Mouse (Mus musculus): ENCODE results near the gene Sgsh.

The Sgsh gene

GRCm38 (mm10) chr11:119377326-119377725 is 22.0 kb upstream of the Sgsh start:
- DNase-seq (ENCODE audit: low read depth, low spot score), result no peak

DNA sequence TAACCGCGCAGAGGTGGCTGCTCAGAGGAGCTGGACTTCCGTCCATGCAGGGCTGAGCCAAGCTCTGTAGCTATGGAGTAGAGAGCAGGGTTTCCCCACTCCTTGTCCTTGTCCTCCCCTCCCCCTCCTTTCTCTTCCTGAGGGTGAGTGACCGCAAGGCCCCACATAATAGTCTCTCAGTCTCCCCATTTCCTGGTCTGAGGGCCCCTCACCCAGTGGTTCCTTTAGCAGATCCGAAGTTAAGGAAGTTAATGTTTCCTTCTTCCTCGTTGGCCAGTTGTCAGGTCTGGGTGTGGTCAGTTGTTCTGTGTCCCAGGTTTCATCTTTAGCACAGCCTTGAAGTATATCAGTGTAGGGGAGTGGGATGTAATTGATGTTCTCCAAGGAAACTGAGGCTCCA is 20.1 kb upstream of the Sgsh start:
- DNase-seq (ENCODE audit: low read depth, low spot score), result no peak

DNA sequence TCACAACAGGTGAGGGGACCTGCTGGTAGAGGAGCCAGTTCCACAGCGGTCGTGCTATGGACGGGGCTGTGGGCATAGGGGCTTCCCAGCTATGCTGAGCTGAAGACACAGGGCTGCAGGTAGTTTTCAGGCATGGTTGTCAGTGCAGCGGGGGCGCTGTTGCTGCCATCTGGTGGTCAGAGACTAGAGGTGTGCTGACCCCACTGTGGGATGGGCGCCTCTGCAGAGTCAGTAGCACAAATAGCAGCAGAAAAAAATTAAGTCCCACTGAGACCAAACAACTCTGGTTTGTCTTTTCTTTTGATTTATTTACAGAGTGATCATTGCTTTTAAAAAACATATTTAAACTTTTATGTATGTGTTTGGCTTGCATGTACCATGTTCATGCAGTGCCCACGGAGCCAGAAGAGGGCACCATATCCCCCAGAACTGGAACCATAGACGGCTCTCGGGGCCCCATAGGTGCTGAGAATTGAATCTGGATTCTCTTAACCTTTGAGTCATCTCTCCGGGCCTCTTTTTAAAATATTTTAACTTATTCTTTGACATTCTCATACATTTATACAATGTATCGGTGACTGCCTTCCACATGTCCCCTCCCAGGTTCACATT is 8.3 kb upstream of the Sgsh start:
- DNase-seq (ENCODE audit: low read depth, low spot score), result peak; percentile 53

DNA sequence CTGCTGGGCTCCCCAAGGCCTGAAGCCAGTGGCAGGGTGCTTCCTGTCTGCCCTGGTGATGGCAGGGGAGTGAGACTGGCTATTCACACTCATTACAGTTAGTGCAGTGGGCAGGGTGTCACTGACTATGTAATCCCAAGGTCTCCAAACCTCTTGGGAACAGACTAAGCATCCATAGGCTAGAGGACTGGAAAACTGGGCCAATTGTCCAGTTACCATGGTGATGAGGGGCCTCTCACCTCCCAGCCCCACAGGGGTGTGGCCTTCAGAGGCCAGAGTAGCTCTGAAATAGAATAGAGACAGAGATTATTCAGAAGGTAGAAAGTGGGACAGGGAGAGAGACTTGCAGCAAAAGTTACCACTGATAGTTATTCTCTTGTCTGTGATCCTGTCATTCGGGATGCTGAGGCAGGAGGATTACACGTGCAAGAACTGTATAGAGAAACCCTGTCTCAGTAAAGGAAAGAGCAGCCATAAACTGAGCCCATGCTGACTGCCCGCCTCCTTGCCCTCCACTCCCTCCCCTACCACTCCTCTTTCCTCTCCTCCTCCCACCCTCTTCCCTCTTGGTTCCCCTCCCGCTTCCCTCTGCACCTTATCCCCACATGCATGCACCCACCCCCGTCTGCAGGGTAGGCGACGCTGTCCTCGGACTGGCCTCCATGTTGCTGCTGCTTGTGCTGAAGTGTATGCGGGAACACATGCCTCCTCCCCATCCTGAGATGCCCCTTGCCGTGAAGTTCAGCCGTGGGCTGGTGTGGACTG is 7.6 kb upstream of the Sgsh start:
- no peak for DNase-seq (ENCODE audit: low read depth, low spot score)

DNA sequence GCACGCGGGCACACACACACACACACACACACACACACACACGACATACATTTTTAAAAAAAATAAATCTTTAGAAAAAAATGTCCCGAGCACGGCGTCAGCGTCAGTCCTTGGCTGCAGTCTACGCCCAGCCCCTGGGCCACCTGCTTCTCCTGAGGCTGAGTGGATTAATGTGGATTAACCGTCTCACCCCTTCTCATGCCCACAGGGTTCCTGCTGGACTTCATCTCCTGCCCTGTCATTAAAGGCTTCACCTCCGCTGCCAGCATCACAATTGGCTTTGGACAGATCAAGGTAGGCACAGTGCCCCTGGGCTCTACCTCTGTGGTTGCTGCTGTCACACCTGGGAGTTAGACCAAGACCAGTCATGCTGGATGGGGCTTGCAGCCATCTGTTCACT is 3.8 kb upstream of the Sgsh start:
- peak; percentile 56 for DNase-seq (ENCODE audit: low read depth, low spot score)

DNA sequence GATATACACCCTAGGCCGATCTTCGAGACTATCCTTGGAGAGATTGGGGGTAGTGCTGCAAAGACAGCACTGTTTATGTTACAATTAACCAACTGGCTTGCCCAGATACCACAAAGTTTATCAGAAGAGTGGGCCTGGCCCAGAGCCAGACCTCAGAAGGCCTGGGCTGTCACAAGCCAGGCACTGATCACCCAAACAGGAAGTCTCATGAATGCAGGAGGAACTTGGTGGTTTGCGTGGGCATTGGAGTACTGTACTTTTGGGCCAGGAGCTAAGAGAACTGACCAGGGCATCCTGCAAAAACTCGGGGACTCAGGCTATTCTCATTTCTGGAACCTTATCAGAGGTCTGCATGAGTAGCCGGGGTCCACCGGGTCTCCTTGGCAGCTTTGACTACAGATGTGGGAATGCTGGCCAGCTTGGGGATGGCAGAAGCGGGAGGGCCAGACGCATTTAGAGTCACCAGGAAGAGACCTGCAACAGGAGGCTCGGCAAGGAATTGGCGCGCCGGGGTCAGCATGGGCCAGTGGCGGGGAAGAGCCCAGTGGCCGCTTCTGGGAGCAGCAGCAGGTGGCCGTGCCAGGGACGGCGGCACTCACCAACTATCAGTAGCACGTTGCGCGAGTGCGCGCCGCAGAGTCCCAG is 416 bp downstream of the Sgsh start:
- DNase-seq (ENCODE audit: low read depth, low spot score), result no peak

DNA sequence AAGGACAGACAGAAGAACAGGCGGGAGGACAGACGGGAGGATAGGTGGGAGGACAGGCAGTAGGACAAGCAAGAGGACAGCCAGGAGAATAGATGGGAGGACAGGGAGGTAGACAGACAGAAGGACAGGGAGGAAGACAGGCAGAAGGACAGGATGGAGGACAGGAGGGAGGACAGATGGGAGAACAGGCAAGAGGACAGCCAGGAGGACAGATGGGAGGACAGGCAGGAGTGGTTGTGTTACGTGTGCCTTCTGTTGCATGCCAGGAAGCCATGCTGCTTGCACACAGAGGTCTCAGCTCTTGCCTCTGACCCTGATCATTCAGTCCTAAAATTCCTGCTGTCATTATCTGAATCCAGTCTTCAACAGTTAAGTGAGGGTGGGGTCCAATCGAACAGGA is 1.4 kb downstream of the Sgsh start:
- no peak for DNase-seq (ENCODE audit: low read depth, low spot score)

GRCm38 (mm10) chr11:119352113-119352512 is 3.2 kb downstream of the Sgsh start:
- DNase-seq (ENCODE audit: low read depth, low spot score), result no peak

GRCm38 (mm10) chr11:119347125-119347524 is 8.2 kb downstream of the Sgsh start:
- no peak for DNase-seq (ENCODE audit: low read depth, low spot score)

GRCm38 (mm10) chr11:119344865-119345264 is 10.5 kb downstream of the Sgsh start:
- no peak for DNase-seq (ENCODE audit: low read depth, low spot score)

- no peak for DNase-seq (ENCODE audit: low read depth, low spot score)
Measured at GRCm38 (mm10) chr11:119344178-119344577, 11.2 kb downstream of the Sgsh start.

- DNase-seq (ENCODE audit: low read depth, low spot score), result peak; percentile 65
Measured at GRCm38 (mm10) chr11:119339637-119340036, 15.7 kb downstream of the Sgsh start.

- DNase-seq (ENCODE audit: low read depth, low spot score), result no peak
Measured at GRCm38 (mm10) chr11:119339179-119339578, 16.2 kb downstream of the Sgsh start.

DNA sequence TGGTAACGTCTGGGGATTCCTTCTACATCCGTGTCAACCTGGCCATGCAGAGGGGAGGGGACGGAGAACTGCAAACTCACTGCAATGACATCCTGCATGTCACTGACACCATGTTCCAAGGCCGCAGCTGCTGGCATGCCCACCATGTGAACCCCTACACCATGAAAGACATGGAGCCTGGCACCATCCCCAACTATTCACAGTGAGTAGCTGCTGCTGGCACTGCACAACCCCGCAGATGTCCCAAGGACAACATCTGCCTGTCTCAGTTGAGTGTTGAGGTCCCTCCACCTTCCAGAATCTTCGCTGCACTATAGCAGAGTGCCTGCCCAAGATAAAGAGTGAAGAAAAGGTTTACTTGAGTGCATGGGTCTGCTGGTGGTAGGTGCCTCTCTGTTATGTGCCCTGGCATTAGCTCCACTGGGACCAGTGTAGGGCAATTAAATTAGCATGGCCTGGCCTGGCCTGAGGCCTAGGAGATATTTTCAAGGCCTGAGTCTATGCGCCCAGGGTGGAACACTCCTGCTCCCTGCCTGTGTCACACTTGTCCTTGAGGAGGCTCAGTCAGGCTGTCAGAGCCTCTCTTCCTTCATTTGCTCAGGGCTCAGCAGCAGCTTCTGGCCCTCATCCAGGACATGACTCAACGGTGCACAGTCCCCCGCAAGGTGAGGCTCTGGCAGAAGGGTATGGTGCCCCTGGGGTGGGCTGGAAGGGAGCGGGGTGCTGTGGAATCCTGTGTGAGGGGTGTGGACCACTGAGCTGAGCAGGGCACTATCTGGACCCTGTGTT is 16.9 kb downstream of the Sgsh start:
- no peak for DNase-seq (ENCODE audit: low read depth, low spot score)

DNA sequence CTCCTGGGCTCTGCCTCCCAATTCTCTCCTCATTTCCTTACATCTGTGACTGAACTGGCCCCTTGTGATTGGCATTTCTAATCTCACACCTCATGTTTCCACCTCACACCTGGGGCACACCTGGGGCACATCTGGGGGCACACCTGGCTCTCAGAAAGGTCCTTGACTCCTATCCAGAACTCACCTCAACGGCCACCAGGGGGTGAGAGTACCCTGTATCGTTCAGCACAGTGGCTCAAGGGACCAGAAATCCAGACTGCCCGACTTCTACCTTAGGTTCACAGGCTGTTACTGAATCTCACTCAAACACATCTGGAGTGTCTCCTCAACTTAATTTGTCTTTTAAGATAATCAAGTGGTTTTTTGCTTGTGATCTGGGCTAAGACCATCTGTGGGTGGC is 23.4 kb downstream of the Sgsh start:
- DNase-seq (ENCODE audit: low read depth, low spot score), result no peak

- no peak for DNase-seq (ENCODE audit: low read depth, low spot score)
Measured at GRCm38 (mm10) chr11:119330592-119330991, 24.7 kb downstream of the Sgsh start.

DNA sequence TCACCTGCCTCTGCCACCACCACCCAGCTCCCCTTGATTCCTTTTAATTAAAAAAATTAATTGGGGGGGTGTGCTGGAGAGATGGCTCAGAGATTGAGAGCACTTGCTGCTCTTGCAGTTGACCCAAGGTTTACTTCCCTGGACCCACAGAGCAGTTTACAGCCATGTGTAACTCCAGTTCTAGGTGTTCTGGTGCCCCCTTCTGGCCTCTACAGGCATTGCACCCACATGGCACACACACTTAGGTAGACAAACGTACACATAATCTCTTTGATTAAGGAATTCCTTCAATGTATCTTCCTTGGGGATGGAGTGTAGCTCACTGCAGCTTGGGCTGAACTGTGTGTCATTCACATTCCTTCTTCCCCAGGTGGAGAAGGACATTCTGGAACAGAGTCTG is 30.3 kb downstream of the Sgsh start:
- no peak for DNase-seq (ENCODE audit: low read depth, low spot score)

DNA sequence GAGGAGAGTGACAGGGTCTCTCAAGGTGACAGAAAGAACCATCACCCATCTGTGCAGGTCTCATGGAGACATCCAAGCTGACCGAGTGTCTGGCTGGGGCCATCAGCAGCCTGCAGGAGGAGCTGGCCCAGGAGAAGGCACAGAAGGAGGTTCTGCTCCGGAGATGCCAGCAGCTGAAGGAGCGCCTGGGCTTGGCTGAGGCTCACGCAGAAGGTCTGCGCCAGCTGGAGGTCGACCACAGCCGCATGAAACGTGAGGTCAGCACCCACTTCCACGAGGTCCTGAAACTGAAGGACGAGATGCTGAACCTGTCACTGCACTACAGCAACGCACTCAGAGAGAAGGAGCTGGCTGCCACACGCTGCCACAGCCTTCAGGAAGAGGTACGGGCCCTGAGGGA is 32.8 kb downstream of the Sgsh start:
- DNase-seq (ENCODE audit: low read depth, low spot score), result no peak

- DNase-seq (ENCODE audit: low read depth, low spot score), result no peak
Measured at GRCm38 (mm10) chr11:119316720-119317119, 38.6 kb downstream of the Sgsh start.

- DNase-seq (ENCODE audit: low read depth, low spot score), result no peak
Measured at GRCm38 (mm10) chr11:119314252-119314936, 40.9 kb downstream of the Sgsh start.

- no peak for DNase-seq (ENCODE audit: low read depth, low spot score)
Measured at GRCm38 (mm10) chr11:119310621-119311020, 44.7 kb downstream of the Sgsh start.

- DNase-seq (ENCODE audit: low read depth, low spot score), result no peak
Measured at GRCm38 (mm10) chr11:119307916-119308315, 47.4 kb downstream of the Sgsh start.
